Mouse (Mus musculus): ENCODE data around the gene Hivep2.

- no peak for TF ChIP-seq POLR2A (IDR thresholded peaks at IDR 0.05; ENCODE audit: low read depth, low read length)
- TF ChIP-seq CTCF (IDR thresholded peaks at IDR 0.05; ENCODE audit: extremely low read depth, insufficient read depth, insufficient read length, insufficient replicate concordance), result no peak
These were observed 32.6 kb upstream of the Hivep2 start for GRCm38 (mm10) chr10:13933320-13933719.

Measured in spleen, adult 2 months (tissue).